Mouse (Mus musculus): Measurements from ENCODE around the gene Cdc5l.

The Cdc5l gene

GRCm38 (mm10) chr17:45359443-45359842, 74.1 kb downstream of the Cdc5l start:
- DNase-seq: no peak

DNA sequence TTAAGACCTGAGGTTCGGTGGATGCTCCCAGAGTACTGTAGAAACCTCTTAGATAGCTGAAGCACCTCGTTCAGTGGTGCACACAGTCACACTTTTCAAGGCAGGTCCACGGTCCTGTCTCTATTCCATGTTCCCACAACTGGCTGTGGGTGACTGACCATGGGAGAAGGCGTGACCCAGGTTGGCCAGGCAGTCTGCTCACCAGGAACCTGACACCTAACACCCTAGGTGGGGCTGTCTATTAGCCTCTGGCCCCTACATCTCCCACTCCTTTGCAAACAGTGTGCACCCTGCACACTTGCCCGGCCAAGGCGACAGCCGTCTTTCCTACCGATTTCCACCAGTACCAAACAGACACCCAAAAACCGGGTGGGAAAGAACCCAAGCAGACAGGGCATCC, 77.1 kb downstream of the Cdc5l start:
- no peak for DNase-seq

GRCm38 (mm10) chr17:45347951-45348350, 85.6 kb downstream of the Cdc5l start:
- no peak for DNase-seq
